Mouse (Mus musculus): ENCODE data around the gene Tap2.

Tap2 gene

GRCm38 (mm10) chr17:34203444-34203843, at the start of gene Tap2:
Tap2 (plus strand) TSS chr17:34203527.
- DNase-seq: no peak

GRCm38 (mm10) chr17:34155534-34155933, 47.8 kb upstream of the Tap2 start:
- DNase-seq: no peak

GRCm38 (mm10) chr17:34164202-34164895, 39.0 kb upstream of the Tap2 start:
- DNase-seq: peak; percentile 41

GRCm38 (mm10) chr17:34165033-34165730, 38.1 kb upstream of the Tap2 start:
- DNase-seq: no peak

- peak; percentile 53 for DNase-seq
These were observed 34.0 kb upstream of the Tap2 start for GRCm38 (mm10) chr17:34169279-34169678.

GRCm38 (mm10) chr17:34170487-34170876, 32.8 kb upstream of the Tap2 start:
- no peak for DNase-seq

GRCm38 (mm10) chr17:34170877-34171498, 32.3 kb upstream of the Tap2 start:
- DNase-seq: peak; percentile 92

GRCm38 (mm10) chr17:34172528-34172927, 30.8 kb upstream of the Tap2 start:
- DNase-seq: no peak

- no peak for DNase-seq
These were observed 29.3 kb upstream of the Tap2 start for GRCm38 (mm10) chr17:34174075-34174474.

GRCm38 (mm10) chr17:34177179-34177578, 26.1 kb upstream of the Tap2 start:
- DNase-seq: no peak

GRCm38 (mm10) chr17:34179019-34179418, 24.3 kb upstream of the Tap2 start:
- no peak for DNase-seq

- no peak for DNase-seq
These were observed 23.1 kb upstream of the Tap2 start for GRCm38 (mm10) chr17:34179913-34180859.

GRCm38 (mm10) chr17:34183564-34184219, 19.6 kb upstream of the Tap2 start:
- no peak for DNase-seq

GRCm38 (mm10) chr17:34185526-34185925, 17.8 kb upstream of the Tap2 start:
- no peak for DNase-seq

GRCm38 (mm10) chr17:34186885-34187260, 16.5 kb upstream of the Tap2 start:
- DNase-seq: peak; percentile 44

GRCm38 (mm10) chr17:34187261-34187916, 15.9 kb upstream of the Tap2 start, which contains the start of the genes Tap1 and Psmb9:
Tap1 (plus strand) TSS chr17:34187553.
Psmb9 (minus strand) TSS chr17:34187764.
- DNase-seq: peak; percentile 100

- DNase-seq: no peak
These were observed 15.3 kb upstream of the Tap2 start for GRCm38 (mm10) chr17:34188010-34188409.

GRCm38 (mm10) chr17:34188986-34189385, 14.3 kb upstream of the Tap2 start:
- no peak for DNase-seq

- DNase-seq: no peak
These were observed 10.5 kb upstream of the Tap2 start for GRCm38 (mm10) chr17:34192852-34193251.

GRCm38 (mm10) chr17:34193468-34193867, 9.9 kb upstream of the Tap2 start:
- DNase-seq: no peak

GRCm38 (mm10) chr17:34194723-34195122, 8.6 kb upstream of the Tap2 start:
- no peak for DNase-seq

- no peak for DNase-seq
These were observed 6.8 kb upstream of the Tap2 start for GRCm38 (mm10) chr17:34196491-34196890.
